8 mouse cellular contexts compared by ENCODE assay signal in genomic region chr19:38324147-38325028, GRCm38 (mm10).
DNase-seq lines count a peak whose midpoint lies in the region; ATAC-seq and TF ChIP-seq lines count a peak whose summit lies in the region.

No protein-coding gene starts in this region.

- no peak overlapping the region for H3K4me2 ChIP-seq in hindbrain, embryonic 11.5 days (replicated peaks; ENCODE audit: low read depth, low read length)

- no peaks in the 10 kb centered on the region for H3K9me3 ChIP-seq in ES-Bruce4 (replicated peaks; ENCODE audit: control insufficient read depth, insufficient read depth, low read length, poor library complexity, severe bottlenecking)
- H3K9me3 ChIP-seq in hindbrain, embryonic 11.5 days (ENCODE audit: control insufficient read depth, low read length), result no peaks in the 10 kb centered on the region

- TF ChIP-seq CTCF in ES-Bruce4 (IDR thresholded peaks at IDR 0.05; ENCODE audit: low read depth, low read length), result peak; percentile 46

- peak overlapping the region; percentile 42; the same call in 1 of the 2 replicates for H3K4me3 ChIP-seq in ES-Bruce4 (ENCODE audit: low read depth, low read length)
- no peak overlapping the region for H3K4me3 ChIP-seq in hindbrain, embryonic 11.5 days (ENCODE audit: low read depth, low read length)

- no peak for TF ChIP-seq EP300 in ES-Bruce4 (IDR thresholded peaks at IDR 0.05; ENCODE audit: insufficient read depth, low read depth, low read length)

- no peaks in the 10 kb centered on the region for H3K36me3 ChIP-seq in ES-Bruce4 (ENCODE audit: control insufficient read depth, insufficient read depth, low read length, poor library complexity, severe bottlenecking)
- H3K36me3 ChIP-seq in hindbrain, embryonic 11.5 days (ENCODE audit: control insufficient read depth, insufficient read depth, low read length), result no peaks in the 10 kb centered on the region

- ATAC-seq in hindbrain, embryonic 11.5 days (ENCODE audit: low FRiP score), result peak; percentile 68

- 29% methylated on average over 10 of the region's 10 CpGs for WGBS in hindbrain, embryonic 11.5 days

- H3K4me1 ChIP-seq in ES-Bruce4 (ENCODE audit: control insufficient read depth, insufficient read depth, low read length), result peaks cover 2% of the 10 kb centered on the region
- H3K4me1 ChIP-seq in hindbrain, embryonic 11.5 days (replicated peaks; ENCODE audit: control insufficient read depth, insufficient read depth, low read length), result no peaks in the 10 kb centered on the region

- no peaks in the 10 kb centered on the region for H3K27me3 ChIP-seq in ES-Bruce4 (ENCODE audit: control insufficient read depth, insufficient read depth, low read length, poor library complexity, severe bottlenecking)
- H3K27me3 ChIP-seq in hindbrain, embryonic 11.5 days (ENCODE audit: control insufficient read depth, insufficient read depth, low read length), result no peaks in the 10 kb centered on the region

- TF ChIP-seq POLR2A in ES-Bruce4 (IDR thresholded peaks at IDR 0.05; ENCODE audit: insufficient read depth, low read length), result no peak

- peak; percentile 25 for DNase-seq in heart, postnatal 4 days
- DNase-seq in heart, adult 8-10 months (ENCODE audit: low spot score), result no peak
- DNase-seq in cerebellum, adult 9-11 months, result peak; percentile 46
- peak; percentile 37 for DNase-seq in hindbrain, embryonic 11.5 days (ENCODE audit: low spot score)
- peak; percentile 58 for DNase-seq in retina, embryonic 14.5 days (ENCODE audit: low spot score)
- DNase-seq in spleen, postnatal 36 days (ENCODE audit: low spot score in 2 of 2), result no peak
- DNase-seq in Muller cell, postnatal 12 days (ENCODE audit: inconsistent ontology term), result no peak

- peak overlapping the region; percentile 87 for H3K9ac ChIP-seq in ES-Bruce4 (ENCODE audit: low read depth, poor library complexity, severe bottlenecking)
- H3K9ac ChIP-seq in hindbrain, embryonic 11.5 days (ENCODE audit: low read depth, low read length), result no peak overlapping the region

- H3K27ac ChIP-seq in ES-Bruce4 (ENCODE audit: insufficient read depth, low read length), result peak overlapping the region; percentile 87
- no peak overlapping the region for H3K27ac ChIP-seq in hindbrain, embryonic 11.5 days (ENCODE audit: low read depth, low read length)

Comparison
In these comparisons a context has a peak if more than half of its experiments do, and no peak if none do; other contexts are left out.
1. DNase-seq: peak in heart, postnatal 4 days (single experiment), cerebellum, adult 9-11 months (single experiment), hindbrain, embryonic 11.5 days (single experiment) and retina, embryonic 14.5 days (single experiment); none in heart, adult 8-10 months (single experiment), spleen, postnatal 36 days (0 of 2) and Muller cell, postnatal 12 days (single experiment).